Mouse (Mus musculus): ENCODE results near the gene Il13ra1.

Gene Il13ra1

GRCm38 (mm10) chrX:36195736-36196525 lies 84.0 kb downstream of the Il13ra1 start, which contains the start of gene Zcchc12:
Zcchc12 (plus strand) TSS chrX:36195904.
- DNase-seq (ENCODE audit: inconsistent ontology term), result peak; percentile 16

GRCm38 (mm10) chrX:36209554-36209953 lies 97.6 kb downstream of the Il13ra1 start:
- DNase-seq (ENCODE audit: inconsistent ontology term), result no peak

- no peak for DNase-seq (ENCODE audit: inconsistent ontology term)
These were observed 99.3 kb downstream of the Il13ra1 start for GRCm38 (mm10) chrX:36211216-36211615.
